Mouse (Mus musculus) heart, postnatal 36 days (tissue): ENCODE results near the gene Ptprb. TPM values are rescaled to one million over a fixed set of nuclear protein-coding genes. Genes with fewer than 3 reads are reported as not detected.

Experiments
- DNase-seq, 2 experiments: peaks; one replicate each; pipeline ENCODE4 v3.0.0; 2021 to 2022
- intact Hi-C: fragments of 180-260 bp; cut with DNase I; formaldehyde crosslinking; loops from one replicate; pipeline ENCODE4 v1.15.1; 2025
- total RNA-seq, 2 experiments: library from RNA; stranded (reverse); gene quantifications; 2 replicates each; pipeline ENCODE4 v1.2.3; 2021

Ptprb gene
- total RNA-seq, 2 experiments from 2014 or later = 71.9 to 83.3 TPM

DNA sequence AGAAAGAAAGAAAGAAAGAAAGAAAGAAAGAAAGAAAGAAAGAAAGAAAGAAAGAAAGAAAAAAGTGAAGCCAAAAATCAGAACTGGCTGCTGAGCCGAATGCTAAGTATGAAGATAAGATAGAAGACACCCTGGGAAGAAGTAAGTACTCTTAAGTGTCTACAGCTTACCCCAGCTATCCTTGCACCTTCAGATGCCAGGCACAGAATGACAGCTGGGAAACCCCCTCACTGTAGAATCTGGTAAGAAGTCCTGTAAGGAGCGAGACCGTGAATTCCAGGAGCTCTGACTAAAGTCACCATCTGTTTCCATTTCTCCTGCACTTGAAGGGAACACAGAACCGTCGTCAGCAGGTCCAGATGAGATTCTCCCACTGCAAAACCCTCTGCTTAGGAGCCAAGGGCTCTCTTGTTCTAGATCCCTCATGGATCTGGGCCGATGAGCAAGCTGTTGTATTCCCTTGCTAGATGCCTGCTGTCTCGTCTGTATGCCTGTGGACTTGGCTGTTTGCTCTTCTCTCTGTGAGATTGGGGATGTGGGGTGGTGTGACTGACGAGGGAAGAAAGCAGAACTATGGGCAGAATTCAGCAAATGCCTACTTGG is 15.9 kb downstream of the Ptprb start:
- no peak for DNase-seq
- intact Hi-C loops = no loop called here

- DNase-seq = no peak
- intact Hi-C loops = no loop called here
These were observed 21.1 kb downstream of the Ptprb start for GRCm38 (mm10) chr10:116296439-116296838.

DNA sequence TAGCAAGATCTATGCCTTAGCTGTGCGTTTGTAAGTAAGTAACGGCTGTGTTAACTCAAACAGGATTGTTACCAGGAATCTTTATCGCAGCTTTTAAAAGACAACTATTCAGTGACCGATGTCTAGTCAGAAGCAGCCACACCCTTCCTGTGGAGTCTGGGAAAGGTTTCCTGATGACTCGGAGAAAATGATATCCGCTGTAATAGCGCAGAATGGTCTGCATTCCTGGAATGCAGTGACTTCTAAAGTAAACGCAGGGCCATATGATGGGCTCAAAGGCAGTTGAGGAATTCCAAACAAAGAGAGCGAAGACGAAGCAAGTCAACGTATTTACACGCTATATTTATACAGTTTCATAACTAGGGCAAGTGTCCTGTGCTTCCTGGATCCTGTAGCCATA is 22.5 kb downstream of the Ptprb start:
- no peak for DNase-seq
- intact Hi-C loops = no loop called here

GRCm38 (mm10) chr10:116300824-116301223 is 25.5 kb downstream of the Ptprb start:
- DNase-seq = no peak
- intact Hi-C loops = loop anchor here (1.0 to 2.0 kb wide), 3 partner anchors 13 to 95 kb away; no protein-coding TSS in a partner anchor

- intact Hi-C loops = loop anchor here (1.0 to 2.0 kb wide), 3 partner anchors 13 to 95 kb away; no protein-coding TSS in a partner anchor
These were observed 25.9 kb downstream of the Ptprb start for GRCm38 (mm10) chr10:116301258-116301657.

DNA sequence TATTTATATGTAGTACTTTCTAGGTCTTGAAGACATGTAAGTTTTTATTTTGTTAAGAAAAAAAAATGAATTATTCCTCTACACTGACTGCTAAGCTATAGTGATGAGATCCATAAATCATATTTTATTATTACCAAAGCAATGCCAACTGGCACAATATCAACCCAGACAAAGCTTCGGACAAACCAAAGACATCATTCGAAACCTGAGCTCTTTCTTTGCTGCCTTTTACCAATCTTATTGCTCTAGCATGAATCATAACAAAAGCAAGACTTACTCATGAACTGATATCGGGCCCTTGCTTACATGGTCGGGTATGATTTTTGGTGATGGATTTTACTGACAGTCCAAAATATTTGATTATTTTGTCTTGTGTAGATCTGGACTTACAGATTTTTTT is 29.0 kb downstream of the Ptprb start:
- intact Hi-C loops = no loop called here
- DNase-seq = no peak

More at GRCm38 (mm10) chr10:116301258-116301657, 25.9 kb downstream of the Ptprb start:
- DNase-seq = peak; percentile 61 to 64

DNA sequence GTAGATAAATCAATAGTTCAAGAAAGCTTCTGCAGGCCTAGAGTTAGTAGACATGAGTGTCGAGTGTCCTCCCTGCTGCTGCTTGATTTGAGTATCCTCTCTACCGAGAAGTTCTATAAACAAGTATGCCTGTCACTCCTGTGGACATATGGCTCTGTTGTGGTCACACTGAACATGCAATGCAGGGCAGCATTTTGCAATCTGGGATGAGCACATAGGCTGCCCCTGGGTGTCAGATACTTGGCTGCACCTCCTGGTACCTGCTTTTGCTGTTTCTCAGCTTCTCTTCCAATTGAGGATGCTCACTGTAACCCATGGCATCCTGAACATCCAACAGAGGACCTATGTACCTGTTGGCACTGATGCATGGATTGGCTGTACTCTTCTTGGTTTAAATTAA is 34.1 kb downstream of the Ptprb start:
- DNase-seq = no peak
- intact Hi-C loops = no loop called here

DNA sequence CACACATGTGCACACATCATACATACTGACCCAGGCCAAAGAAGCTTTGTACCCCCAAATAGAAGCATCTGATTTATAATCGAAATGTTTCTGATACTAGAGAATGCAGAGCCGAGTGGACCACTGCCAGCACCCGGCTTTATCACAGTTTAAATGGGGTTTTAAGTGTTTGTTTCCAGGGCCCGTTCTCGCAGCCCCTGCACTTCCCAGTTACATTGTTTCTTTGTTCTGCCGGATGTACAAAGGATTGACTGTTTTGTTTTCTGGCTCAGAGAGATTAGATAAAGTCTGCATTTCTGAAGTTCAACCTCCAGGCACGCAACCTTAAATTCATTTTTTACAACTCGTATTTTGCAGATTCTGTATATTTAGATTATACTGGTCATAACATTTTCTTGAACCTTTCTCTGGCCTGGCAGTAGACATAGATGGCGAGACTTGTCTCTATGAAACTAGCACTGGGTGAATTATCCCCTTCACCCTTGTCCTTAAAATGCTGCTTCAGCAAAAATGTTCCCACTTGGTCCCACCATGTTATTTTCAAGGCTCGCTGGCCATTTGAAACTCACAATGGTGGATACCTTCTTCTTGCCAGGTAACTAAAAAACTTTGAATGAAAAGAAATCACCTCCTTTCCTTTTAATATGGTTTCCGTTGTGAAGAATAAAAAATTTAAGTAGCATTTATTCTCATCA is 35.3 kb downstream of the Ptprb start:
- intact Hi-C loops = no loop called here

GRCm38 (mm10) chr10:116319246-116319645 is 43.9 kb downstream of the Ptprb start:
- intact Hi-C loops = loop anchor here (2.0 to 5.0 kb wide), 2 partner anchors 47 to 110 kb away; no protein-coding TSS in a partner anchor
- DNase-seq = peak; percentile 80 to 83

More for the DNA sequence above, 35.3 kb downstream of the Ptprb start:
- DNase-seq = peak in 1 of 2 experiments; percentile 40

- no peak for DNase-seq
- intact Hi-C loops = no loop called here
These were observed 53.8 kb downstream of the Ptprb start for GRCm38 (mm10) chr10:116329086-116329485.

DNA sequence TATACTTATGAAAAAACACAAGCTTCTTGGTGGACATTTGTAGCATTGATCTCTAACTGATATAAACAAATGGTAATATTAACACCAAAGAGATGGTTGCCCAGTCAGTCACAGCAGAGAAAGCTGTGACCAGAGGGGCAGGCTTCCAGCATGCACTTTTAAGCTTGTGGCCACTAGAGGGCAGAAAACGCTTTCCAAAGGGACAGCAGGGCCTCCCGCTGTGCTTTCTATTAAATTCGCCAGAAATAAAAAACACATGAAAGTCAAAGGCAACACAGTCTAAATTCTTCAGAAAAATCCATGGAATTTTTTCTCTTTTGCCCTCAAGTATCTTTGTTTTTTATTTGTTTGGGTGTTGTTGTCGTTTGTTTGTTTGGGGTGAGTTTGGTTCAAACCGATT is 55.1 kb downstream of the Ptprb start:
- intact Hi-C loops = loop anchor here (2.0 to 5.0 kb wide), 2 partner anchors 518 to 562 kb away; no protein-coding TSS in a partner anchor
- peak; percentile 70 to 76 for DNase-seq

GRCm38 (mm10) chr10:116330961-116331510 is 55.7 kb downstream of the Ptprb start:
- no peak for DNase-seq
- intact Hi-C loops = loop anchor here (2.0 to 5.0 kb wide), 2 partner anchors 518 to 561 kb away; no protein-coding TSS in a partner anchor

- no peak for DNase-seq
- intact Hi-C loops = loop anchor here (5.0 kb wide), 1 partner anchor 559 kb away; no protein-coding TSS in a partner anchor
These were observed 58.3 kb downstream of the Ptprb start for GRCm38 (mm10) chr10:116333666-116334065.

GRCm38 (mm10) chr10:116334120-116334519 is 58.8 kb downstream of the Ptprb start:
- no peak for DNase-seq
- intact Hi-C loops = loop anchor here (5.0 kb wide), 1 partner anchor 558 kb away; no protein-coding TSS in a partner anchor

GRCm38 (mm10) chr10:116335328-116335727 is 60.0 kb downstream of the Ptprb start:
- DNase-seq = no peak
- intact Hi-C loops = no loop called here

DNA sequence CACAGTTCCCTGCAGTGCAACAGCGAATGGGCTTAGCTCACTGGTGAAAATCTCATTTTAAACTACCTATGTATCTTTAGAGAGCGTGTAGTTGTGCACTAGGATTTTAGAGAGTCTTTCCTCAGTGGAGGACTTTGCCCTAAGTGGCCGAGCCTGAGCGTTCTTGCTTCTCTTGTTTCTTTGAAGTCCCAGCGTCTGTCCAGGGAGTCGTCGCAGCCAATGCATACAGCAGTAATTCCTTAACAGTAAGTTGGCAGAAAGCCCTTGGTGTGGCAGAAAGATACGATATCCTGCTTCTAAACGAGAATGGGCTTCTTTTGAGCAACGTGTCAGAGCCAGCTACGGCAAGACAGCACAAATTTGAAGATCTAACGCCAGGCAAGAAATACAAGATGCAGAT is 65.9 kb downstream of the Ptprb start:
- no peak for DNase-seq

DNA sequence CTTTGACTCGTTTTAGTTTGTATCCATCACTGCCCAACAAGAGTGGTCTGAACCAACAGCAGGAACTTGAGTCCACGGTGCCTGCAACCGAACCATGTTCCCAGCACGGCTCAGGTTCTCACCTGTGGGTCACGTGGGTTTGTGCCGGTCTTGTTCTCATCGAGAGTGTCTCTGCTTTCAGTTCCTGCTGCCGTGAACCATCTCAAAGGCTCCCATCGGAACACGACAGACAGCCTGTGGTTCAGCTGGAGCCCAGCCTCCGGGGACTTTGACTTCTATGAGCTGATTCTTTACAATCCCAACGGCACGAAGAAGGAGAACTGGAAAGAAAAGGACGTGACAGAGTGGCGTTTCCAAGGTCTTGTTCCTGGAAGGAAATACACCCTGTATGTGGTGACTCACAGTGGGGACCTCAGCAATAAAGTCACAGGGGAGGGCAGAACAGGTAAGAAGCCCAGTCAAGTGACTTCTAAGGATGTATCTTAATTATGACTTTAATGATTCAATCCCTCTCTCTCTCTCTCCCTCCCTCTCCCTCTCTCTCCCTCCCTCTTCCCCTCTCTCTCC is 71.4 kb downstream of the Ptprb start:
- no peak for DNase-seq
- intact Hi-C loops = no loop called here

More for the DNA sequence above, 65.9 kb downstream of the Ptprb start:
- intact Hi-C loops = no loop called here

- intact Hi-C loops = no loop called here
- no peak for DNase-seq
These were observed 73.7 kb downstream of the Ptprb start for GRCm38 (mm10) chr10:116349004-116349403.

DNA sequence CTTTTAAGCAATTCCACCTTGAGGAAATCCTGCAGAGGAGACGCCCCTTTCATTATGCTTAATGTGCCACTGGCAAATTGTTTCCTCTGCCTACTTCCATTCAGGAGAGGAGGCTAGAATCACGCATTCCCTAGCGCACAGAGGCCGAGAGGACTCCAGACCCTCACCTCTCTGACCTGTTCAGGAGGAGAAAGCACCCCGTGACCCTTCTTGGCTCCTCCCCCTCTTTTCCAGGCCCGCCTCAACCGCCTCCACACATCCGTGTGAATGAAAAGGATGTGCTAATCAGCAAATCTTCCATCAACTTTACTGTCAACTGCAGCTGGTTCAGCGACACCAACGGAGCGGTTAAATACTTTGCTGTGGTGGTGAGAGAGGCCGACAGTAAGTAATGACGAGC is 75.2 kb downstream of the Ptprb start:
- intact Hi-C loops = no loop called here
- DNase-seq = no peak

GRCm38 (mm10) chr10:116354372-116354771 is 79.0 kb downstream of the Ptprb start:
- intact Hi-C loops = no loop called here

DNA sequence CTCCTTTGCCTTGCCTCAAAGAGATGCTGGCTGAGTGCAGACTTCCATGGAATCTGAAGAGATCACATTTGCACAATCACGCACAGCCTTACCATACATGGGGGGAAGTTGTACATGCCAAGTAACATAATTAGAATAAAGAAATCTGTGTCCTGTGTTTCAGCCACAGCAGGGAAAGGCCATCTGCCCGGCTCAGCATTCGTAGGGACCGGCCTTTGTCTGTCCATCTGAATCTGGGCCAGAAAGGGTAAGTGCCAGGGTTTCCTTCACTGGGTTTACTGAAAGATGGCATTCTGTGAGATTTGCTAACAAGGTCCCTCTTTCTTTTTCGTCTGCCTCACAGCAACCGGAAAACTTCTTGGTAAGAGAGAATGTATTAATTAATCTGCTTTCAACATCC is 86.9 kb downstream of the Ptprb start:
- intact Hi-C loops = no loop called here
- DNase-seq = no peak

More at GRCm38 (mm10) chr10:116354372-116354771, 79.0 kb downstream of the Ptprb start:
- no peak for DNase-seq
